16 mouse cellular contexts compared by ENCODE assay signal in the genomic region with DNA sequence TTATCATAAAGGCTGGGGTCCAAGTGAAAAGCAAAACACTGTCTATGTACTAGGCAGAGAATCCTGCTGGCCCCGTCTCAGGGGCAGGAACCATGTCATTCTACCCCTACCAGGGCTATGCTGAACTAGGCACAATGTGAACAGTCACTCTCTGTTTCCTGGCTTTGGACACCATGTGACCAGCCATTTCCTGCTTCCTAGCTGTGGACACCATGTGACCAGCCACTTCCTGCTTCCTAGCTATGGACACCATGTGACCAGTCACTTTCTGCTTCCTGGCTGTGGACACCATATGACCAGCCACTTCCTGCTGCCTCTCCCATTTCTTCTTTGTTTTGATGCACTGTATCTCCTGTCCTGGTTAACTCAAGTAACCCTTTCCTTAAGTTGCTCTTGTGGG. TPM values are rescaled to one million over a fixed set of nuclear protein-coding genes. Genes with fewer than 3 reads are reported as not detected.
"Had no signal": no experiment of that assay in that cellular context is flagged by ENCODE, and none has a peak within 500 bp of the region (broad histone marks: within the 10 kb centered on the region; RNA-seq: fewer than 3 reads in every experiment).

No protein-coding gene starts in this region.

- H3K36me3 ChIP-seq: kidney, embryonic 15.5 days; limb, embryonic 10.5 days; liver, embryonic 15.5 days; midbrain, embryonic 10.5 days; neural tube, embryonic 12.5 days had no signal

- H3K9ac ChIP-seq: kidney, embryonic 15.5 days; liver, embryonic 15.5 days; neural tube, embryonic 12.5 days had no signal

- H3K9me3 ChIP-seq: kidney, embryonic 15.5 days; limb, embryonic 10.5 days; liver, embryonic 15.5 days; midbrain, embryonic 10.5 days; neural tube, embryonic 12.5 days had no signal

- H3K4me3 ChIP-seq: kidney, embryonic 15.5 days; left cerebral cortex, adult 2 months; limb, embryonic 10.5 days; liver, embryonic 15.5 days; midbrain, embryonic 10.5 days; neural tube, embryonic 12.5 days had no signal

- DNase-seq: kidney, adult 18-20 months; kidney, postnatal 14 days; lung, adult 2 months; lung, postnatal 10 days; midbrain, embryonic 14.5 days; retina, postnatal 1 day; right cerebral cortex, postnatal 14 days; thymus, adult 18-20 months; thymus, postnatal 14 days had no signal

- H3K27ac ChIP-seq: kidney, embryonic 15.5 days; left cerebral cortex, adult 2 months; limb, embryonic 10.5 days; liver, embryonic 15.5 days; midbrain, embryonic 10.5 days; neural tube, embryonic 12.5 days had no signal

- H3K27me3 ChIP-seq: kidney, embryonic 15.5 days; neural tube, embryonic 12.5 days had no signal

- H3K4me1 ChIP-seq: liver, embryonic 15.5 days; neural tube, embryonic 12.5 days had no signal

RNA-seq across cellular contexts. Expression of gene 4921507P07Rik, which starts 53.9 kb away (rescaled TPM):
- polyA plus RNA-seq: small intestine, adult 2 months had no signal
